Mouse (Mus musculus) megakaryocyte-erythroid progenitor cell, adult 5 weeks (primary cell): Measurements from ENCODE around the gene Gm3776. TPM values are rescaled to one million over a fixed set of nuclear protein-coding genes. Genes with fewer than 3 reads are reported as not detected.

Source experiments
- polyA plus RNA-seq: library from polyadenylated mRNA; stranded (reverse); fragments of >175 nt; gene quantifications from 2 replicates; pipeline ENCODE4 v1.2.3, GENCODE M21; 2012

Gene Gm3776
- polyA plus RNA-seq = not detected in 2 replicates

GRCm38 (mm10) chr9:78256914-78257313, at the start of gene Gm3776:
Gene Gm3776, plus strand, starts transcription at chr9:78257129.

GRCm38 (mm10) chr9:78230461-78230860, 26.5 kb upstream of the Gm3776 start, which contains the start of gene Gsta1:
Gene Gsta1, plus strand, starts transcription at chr9:78230656.

GRCm38 (mm10) chr9:78289723-78290122, 32.8 kb downstream of the Gm3776 start, which contains the start of gene Gm10639:
Gene Gm10639, plus strand, starts transcription at chr9:78289923.

GRCm38 (mm10) chr9:78314696-78315095, 57.8 kb downstream of the Gm3776 start, which contains the start of gene Omt2a:
Gene Omt2a, minus strand, starts transcription at chr9:78314796.

Other genes with a start within 250 kb of the Gm3776 start
- not detected in 2 replicates for gene Gcm1, start 205.2 kb upstream of the Gm3776 start, polyA plus RNA-seq
- gene Fbxo9, start 148.1 kb upstream of the Gm3776 start, polyA plus RNA-seq = 33.3 and 42.6 TPM in 2 replicates
- gene Ick, start 147.9 kb upstream of the Gm3776 start, polyA plus RNA-seq = 15.1 and 17.6 TPM in 2 replicates
- 0.21 TPM in 1 of 2 replicates, not detected in the other for gene Gsta4, start 74.4 kb upstream of the Gm3776 start, polyA plus RNA-seq
- gene Gsta1, start 26.5 kb upstream of the Gm3776 start, polyA plus RNA-seq = not detected in 2 replicates
- not detected in 2 replicates for gene Gm10639, start 32.8 kb downstream of the Gm3776 start, polyA plus RNA-seq
- not detected in 2 replicates for gene Omt2a, start 57.7 kb downstream of the Gm3776 start, polyA plus RNA-seq
- gene Omt2b, start 70.5 kb downstream of the Gm3776 start, polyA plus RNA-seq = not detected in 2 replicates
- not detected in 2 replicates for gene Gsta2, start 98.7 kb downstream of the Gm3776 start, polyA plus RNA-seq
- gene Dppa5a, start 111.0 kb downstream of the Gm3776 start, polyA plus RNA-seq = not detected in 2 replicates
- gene Ooep, start 121.6 kb downstream of the Gm3776 start, polyA plus RNA-seq = not detected in 2 replicates
- 0.17 and 0.25 TPM in 2 replicates for gene Ddx43, start 138.6 kb downstream of the Gm3776 start, polyA plus RNA-seq
- 10.1 and 11.4 TPM in 2 replicates for gene Cgas, start 186.1 kb downstream of the Gm3776 start, polyA plus RNA-seq
- gene Mto1, start 191.1 kb downstream of the Gm3776 start, polyA plus RNA-seq = 8.9 and 11.2 TPM in 2 replicates
- gene Gm17324, start 191.7 kb downstream of the Gm3776 start, polyA plus RNA-seq = 0.21 and 0.49 TPM in 2 replicates
- 992 and 1,036 TPM in 2 replicates for gene Eef1a1, start 232.0 kb downstream of the Gm3776 start, polyA plus RNA-seq